Mouse (Mus musculus): ENCODE measurements around the gene Ndufaf1. TPM values are rescaled to one million over a fixed set of nuclear protein-coding genes. Genes with fewer than 3 reads are reported as not detected.

Gene Ndufaf1
- 10.5 TPM for polyA plus RNA-seq (2017; shearing (Covaris generic))

GRCm38 (mm10) chr2:119662220-119663182 is at the start of gene Ndufaf1:
TSS of gene Ndufaf1 (minus strand) at chr2:119662827.

GRCm38 (mm10) chr2:119674525-119675214 is 12.0 kb upstream of the Ndufaf1 start, which contains the start of gene Rtf1:
TSS of gene Rtf1 (plus strand) at chr2:119675068.

GRCm38 (mm10) chr2:119618199-119618982 is 44.2 kb downstream of the Ndufaf1 start, which contains the start of the genes Nusap1 and Oip5:
TSS of gene Nusap1 (plus strand) at chr2:119618298.
TSS of gene Oip5 (minus strand) at chr2:119618469.

Other genes starting within 250 kb of the Ndufaf1 start
- gene Ino80, start 185.1 kb downstream of the Ndufaf1 start, polyA plus RNA-seq (2017; shearing (Covaris generic)), result 4.5 TPM
- 0.25 TPM for gene Exd1, start 115.2 kb downstream of the Ndufaf1 start, polyA plus RNA-seq (2017; shearing (Covaris generic))
- gene Chp1, start 115.1 kb downstream of the Ndufaf1 start, polyA plus RNA-seq (2017; shearing (Covaris generic)), result 96.5 TPM
- gene Nusap1, start 44.5 kb downstream of the Ndufaf1 start, polyA plus RNA-seq (2017; shearing (Covaris generic)), result 0.70 TPM
- 0.70 TPM for gene Oip5, start 44.4 kb downstream of the Ndufaf1 start, polyA plus RNA-seq (2017; shearing (Covaris generic))
- 64.8 TPM for gene Rtf1, start 12.2 kb upstream of the Ndufaf1 start, polyA plus RNA-seq (2017; shearing (Covaris generic))
- 0.20 TPM for gene Itpka, start 79.5 kb upstream of the Ndufaf1 start, polyA plus RNA-seq (2017; shearing (Covaris generic))
- 0.62 TPM for gene Ltk, start 97.6 kb upstream of the Ndufaf1 start, polyA plus RNA-seq (2017; shearing (Covaris generic))
- gene Rpap1, start 124.7 kb upstream of the Ndufaf1 start, polyA plus RNA-seq (2017; shearing (Covaris generic)), result 24.5 TPM
- gene Tyro3, start 134.9 kb upstream of the Ndufaf1 start, polyA plus RNA-seq (2017; shearing (Covaris generic)), result 4.8 TPM
- 36.8 TPM for gene Mga, start 234.4 kb upstream of the Ndufaf1 start, polyA plus RNA-seq (2017; shearing (Covaris generic))